Mouse (Mus musculus) cortical plate, adult 2 months (tissue): ENCODE data around the gene Srrd.

Source experiments
- CTCF ChIP-seq: fragments of 200-500 bp; IDR thresholded peaks from 2 replicates; pipeline ENCODE4 v1.5.1; 2011; ENCODE audit warnings: mild to moderate bottlenecking, control low read depth, low read length; ENCODE audit not compliant: insufficient read depth; ENCODE audit errors: extremely low read depth
- POLR2A ChIP-seq: fragments of 200-500 bp; IDR thresholded peaks from 2 replicates; pipeline ENCODE4 v1.6.1; 2011; ENCODE audit warnings: mild to moderate bottlenecking, low read length, control low read depth; ENCODE audit not compliant: insufficient read depth; ENCODE audit errors: extremely low read depth

- no peak for TF ChIP-seq POLR2A
- no peak for TF ChIP-seq CTCF
These were observed 46.5 kb upstream of the Srrd start for GRCm38 (mm10) chr5:112389352-112389751.
